Mouse (Mus musculus) erythroblast, embryonic 14.5 days (primary cell): ENCODE results near the gene Supt3. TPM values are rescaled to one million over a fixed set of nuclear protein-coding genes. Genes with fewer than 3 reads are reported as not detected.

Experiments used
- H3K27me3 ChIP-seq: 2 replicates; pipeline ENCODE4 v1.6.1; 2012; ENCODE audit warnings: inconsistent platforms; ENCODE audit not compliant: control insufficient read depth
- H3K36me3 ChIP-seq: 2 replicates; pipeline ENCODE4 v1.6.1; 2012; ENCODE audit warnings: mild to moderate bottlenecking, inconsistent platforms; ENCODE audit not compliant: control insufficient read depth
- H3K4me1 ChIP-seq: 2 replicates; pipeline ENCODE4 v1.6.1; 2012; ENCODE audit warnings: inconsistent platforms; ENCODE audit not compliant: control insufficient read depth
- H3K4me3 ChIP-seq: replicated peaks from 2 replicates; pipeline ENCODE3; 2012; ENCODE audit warnings: moderate library complexity, mild to moderate bottlenecking, inconsistent platforms
- H3K9me3 ChIP-seq: 2 replicates; pipeline ENCODE4 v1.6.1; 2012; ENCODE audit warnings: low read length, inconsistent platforms, mixed read lengths; ENCODE audit not compliant: control insufficient read depth
- GATA1 ChIP-seq: IDR thresholded peaks from 2 replicates; pipeline ENCODE4 v1.6.1; 2012; ENCODE audit warnings: low read length, inconsistent platforms, mixed read lengths
- TAL1 ChIP-seq: IDR thresholded peaks from 3 replicates; pipeline ENCODE4 v1.6.1; 2012; ENCODE audit warnings: low read length, inconsistent platforms, mixed read lengths
- polyA plus RNA-seq: library from polyadenylated mRNA; stranded (reverse); fragments of >175 nt; gene quantifications from 2 replicates; pipeline ENCODE4 v1.2.3, GENCODE M21; 2012

Gene Supt3
- polyA plus RNA-seq, 1 experiment = 0.62 TPM

GRCm38 (mm10) chr17:45073779-45074178, 296.8 kb downstream of the Supt3 start:
- no peaks in the 10 kb centered on the region for H3K36me3 ChIP-seq
- TF ChIP-seq GATA1 (no peak), TAL1 (no peak)
- H3K4me3 ChIP-seq = no peak overlapping the region
- no peaks in the 10 kb centered on the region for H3K9me3 ChIP-seq
- no peaks in the 10 kb centered on the region for H3K4me1 ChIP-seq
- no peaks in the 10 kb centered on the region for H3K27me3 ChIP-seq

DNA sequence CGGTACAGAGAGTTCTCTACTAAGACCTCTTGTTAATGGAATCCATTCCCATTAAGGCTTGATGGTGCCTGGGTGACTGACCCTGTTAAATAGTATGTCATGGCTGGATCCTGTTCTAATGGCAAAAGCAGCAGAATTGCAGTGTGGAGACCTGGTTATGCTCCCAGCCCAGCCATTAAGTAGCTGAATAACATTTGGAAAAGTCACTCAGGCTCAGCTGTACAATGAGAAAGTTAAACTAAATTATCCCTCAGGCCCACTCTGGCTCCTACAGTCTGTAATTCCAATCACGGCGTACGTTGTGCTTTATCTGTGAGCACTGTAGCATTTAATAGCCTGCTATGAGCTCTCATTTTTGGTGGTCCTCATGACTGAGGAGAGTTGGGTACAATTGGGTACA, 300.0 kb downstream of the Supt3 start:
- Histone ChIP-seq H3K9me3 (no peaks in the 10 kb centered on the region), H3K36me3 (no peaks in the 10 kb centered on the region), H3K4me3 (no peak overlapping the region), H3K4me1 (no peaks in the 10 kb centered on the region), H3K27me3 (no peaks in the 10 kb centered on the region)
- TF ChIP-seq TAL1 = no peak
- TF ChIP-seq GATA1 = no peak

DNA sequence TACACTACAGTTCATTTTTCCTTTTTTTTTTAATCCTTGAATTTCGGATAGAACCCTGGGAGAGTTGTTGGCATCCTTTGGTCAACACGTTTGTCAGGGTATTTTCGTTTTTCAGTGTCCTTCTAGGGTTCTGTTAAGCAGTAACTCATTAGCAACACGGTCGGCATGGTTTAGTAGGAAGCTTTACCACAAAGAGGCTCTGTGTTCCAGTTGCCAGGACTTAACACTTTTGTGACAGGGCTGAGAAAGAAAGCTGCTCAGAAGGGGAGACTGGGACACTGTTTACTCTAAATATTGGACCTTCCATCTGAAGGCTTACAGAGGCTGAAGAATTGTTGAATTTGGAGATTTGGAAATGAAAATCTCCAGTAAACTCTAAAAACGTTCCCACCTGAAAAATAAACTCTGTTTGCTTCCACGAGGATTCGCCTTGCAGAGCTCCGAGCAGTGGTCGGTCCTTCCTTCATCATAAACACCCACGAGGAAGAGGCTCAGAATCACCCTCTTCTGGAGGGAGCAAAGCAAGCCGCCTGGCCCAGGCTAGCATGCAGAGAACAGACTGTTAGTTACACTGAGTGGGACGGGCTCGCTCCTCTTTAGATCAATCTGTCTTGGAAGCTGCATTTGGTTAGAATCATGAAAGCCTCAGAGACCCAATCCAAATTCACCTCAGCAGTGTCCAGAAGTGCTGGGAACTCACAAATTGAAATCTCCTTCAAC, 301.1 kb downstream of the Supt3 start:
- Histone ChIP-seq H3K4me1 (no peaks in the 10 kb centered on the region), H3K36me3 (no peaks in the 10 kb centered on the region), H3K4me3 (no peak overlapping the region), H3K9me3 (no peaks in the 10 kb centered on the region), H3K27me3 (no peaks in the 10 kb centered on the region)
- TF ChIP-seq TAL1 = no peak
- no peak for TF ChIP-seq GATA1

DNA sequence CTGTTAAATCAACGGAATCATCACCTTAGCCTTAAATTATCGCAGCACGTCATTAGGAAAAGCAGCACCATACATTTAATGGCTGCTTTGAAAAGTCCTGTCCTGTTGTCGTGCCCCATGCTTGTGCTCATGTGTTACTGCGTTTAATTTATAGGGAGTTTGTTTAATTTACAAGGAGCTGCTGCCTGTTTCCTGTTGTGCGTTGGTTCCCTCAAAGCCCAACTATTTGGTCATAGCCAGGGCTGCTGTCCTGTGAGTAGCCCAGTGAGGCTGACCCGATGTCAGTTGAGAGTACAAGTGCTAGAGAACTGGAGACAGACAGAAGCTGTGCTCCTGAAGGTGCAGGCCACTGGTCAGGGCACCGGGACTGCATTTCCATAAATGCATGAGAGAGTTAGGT, 304.6 kb downstream of the Supt3 start:
- Histone ChIP-seq H3K27me3 (no peaks in the 10 kb centered on the region), H3K9me3 (no peaks in the 10 kb centered on the region), H3K4me3 (no peak overlapping the region), H3K4me1 (no peaks in the 10 kb centered on the region), H3K36me3 (no peaks in the 10 kb centered on the region)
- TF ChIP-seq TAL1 (no peak), GATA1 (no peak)

GRCm38 (mm10) chr17:45081955-45082475, 305.1 kb downstream of the Supt3 start:
- Histone ChIP-seq H3K27me3 (no peaks in the 10 kb centered on the region), H3K9me3 (no peaks in the 10 kb centered on the region), H3K4me1 (no peaks in the 10 kb centered on the region), H3K4me3 (no peak overlapping the region), H3K36me3 (no peaks in the 10 kb centered on the region)
- TF ChIP-seq GATA1 (no peak), TAL1 (no peak)

DNA sequence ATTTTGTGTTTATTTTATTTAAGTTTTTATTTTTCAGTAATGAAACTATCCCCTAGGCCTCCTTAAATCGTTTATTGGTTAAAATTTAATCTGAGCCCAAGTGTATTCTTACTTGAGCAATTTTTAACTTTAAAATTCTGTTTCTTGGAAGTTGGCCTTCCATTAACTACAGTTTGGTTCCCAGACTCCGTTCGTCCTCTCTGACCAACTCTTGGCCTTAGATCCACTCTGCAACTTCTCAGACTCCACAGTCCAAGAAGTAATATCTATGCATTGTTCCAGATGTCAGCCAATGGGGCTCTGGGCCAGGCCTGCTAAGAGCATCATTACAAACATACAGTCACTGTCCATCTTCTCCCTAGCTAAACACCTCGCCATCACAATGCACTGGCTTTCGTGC, 309.4 kb downstream of the Supt3 start:
- TF ChIP-seq GATA1 (no peak), TAL1 (no peak)
- H3K36me3 ChIP-seq = no peaks in the 10 kb centered on the region
- H3K4me3 ChIP-seq = no peak overlapping the region
- no peaks in the 10 kb centered on the region for H3K27me3 ChIP-seq
- H3K4me1 ChIP-seq = no peaks in the 10 kb centered on the region
- no peaks in the 10 kb centered on the region for H3K9me3 ChIP-seq

DNA sequence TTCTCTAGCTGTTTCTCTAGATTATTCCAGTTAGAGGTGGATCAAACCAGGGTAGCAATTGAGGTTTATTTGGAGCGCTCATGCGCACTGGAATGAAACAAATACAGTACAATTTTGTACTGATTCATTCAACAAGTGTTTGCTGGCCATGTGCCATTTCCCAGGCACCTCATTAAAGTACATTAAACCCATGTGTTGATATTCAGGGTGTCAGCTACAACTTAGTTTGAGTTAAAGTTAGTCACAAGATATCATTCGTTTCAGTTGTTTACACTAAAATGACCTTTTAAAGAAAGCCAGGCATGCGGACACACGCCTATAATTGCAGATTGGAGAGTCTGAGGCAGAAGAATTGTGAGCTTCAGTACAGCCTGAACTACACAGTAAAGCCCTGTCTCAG, 310.1 kb downstream of the Supt3 start:
- H3K4me3 ChIP-seq = no peak overlapping the region
- TF ChIP-seq GATA1 (no peak), TAL1 (no peak)
- no peaks in the 10 kb centered on the region for H3K27me3 ChIP-seq
- no peaks in the 10 kb centered on the region for H3K9me3 ChIP-seq
- H3K36me3 ChIP-seq = no peaks in the 10 kb centered on the region
- no peaks in the 10 kb centered on the region for H3K4me1 ChIP-seq

DNA sequence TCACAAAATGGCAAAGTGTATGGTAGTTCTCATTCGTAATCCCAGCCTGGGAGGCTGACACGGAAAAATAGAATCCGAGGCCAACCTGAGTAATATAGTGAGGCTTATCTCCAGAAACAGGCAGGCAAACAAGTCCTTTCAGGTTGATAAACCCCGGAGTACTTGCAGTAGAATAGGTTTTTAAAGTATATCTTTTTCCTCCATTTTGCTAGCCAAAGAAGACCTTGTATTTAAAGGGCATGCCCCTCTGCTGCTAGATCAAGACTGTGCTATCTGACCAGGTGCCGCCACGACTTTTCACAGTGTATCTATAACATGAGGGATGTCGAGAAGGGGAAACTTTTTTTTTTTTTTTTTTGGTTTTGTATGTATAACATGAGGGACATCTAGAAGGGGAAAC, 324.1 kb downstream of the Supt3 start:
- no peaks in the 10 kb centered on the region for H3K27me3 ChIP-seq
- no peaks in the 10 kb centered on the region for H3K9me3 ChIP-seq
- H3K4me1 ChIP-seq = peaks cover 6% of the 10 kb centered on the region
- TF ChIP-seq TAL1 (no peak), GATA1 (no peak)
- no peak overlapping the region for H3K4me3 ChIP-seq
- no peaks in the 10 kb centered on the region for H3K36me3 ChIP-seq

DNA sequence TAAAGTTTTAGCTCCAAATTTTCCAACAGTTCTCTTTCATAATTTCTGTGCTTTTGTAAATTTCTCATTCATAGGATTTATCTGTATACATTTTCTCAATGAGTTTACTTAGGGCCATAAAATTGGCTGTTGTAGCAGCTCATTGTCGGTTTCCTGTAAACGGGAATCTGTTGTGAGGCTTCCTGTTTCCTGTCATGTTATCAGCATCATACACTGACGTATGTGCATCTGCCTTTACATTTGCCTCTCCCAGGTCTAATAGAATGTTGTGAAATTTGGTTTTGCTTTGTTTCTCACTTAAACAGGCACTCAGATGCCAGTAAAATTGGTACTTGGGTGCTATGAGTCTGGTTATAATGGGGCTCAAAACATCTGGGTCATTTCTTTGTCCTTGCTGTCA, 338.4 kb downstream of the Supt3 start:
- H3K4me3 ChIP-seq = no peak overlapping the region
- TF ChIP-seq TAL1 (no peak), GATA1 (no peak)
- no peaks in the 10 kb centered on the region for H3K9me3 ChIP-seq
- H3K27me3 ChIP-seq = no peaks in the 10 kb centered on the region
- no peaks in the 10 kb centered on the region for H3K4me1 ChIP-seq
- no peaks in the 10 kb centered on the region for H3K36me3 ChIP-seq
